Mouse (Mus musculus): ENCODE data around the gene Ern2.

Ern2 gene

DNA sequence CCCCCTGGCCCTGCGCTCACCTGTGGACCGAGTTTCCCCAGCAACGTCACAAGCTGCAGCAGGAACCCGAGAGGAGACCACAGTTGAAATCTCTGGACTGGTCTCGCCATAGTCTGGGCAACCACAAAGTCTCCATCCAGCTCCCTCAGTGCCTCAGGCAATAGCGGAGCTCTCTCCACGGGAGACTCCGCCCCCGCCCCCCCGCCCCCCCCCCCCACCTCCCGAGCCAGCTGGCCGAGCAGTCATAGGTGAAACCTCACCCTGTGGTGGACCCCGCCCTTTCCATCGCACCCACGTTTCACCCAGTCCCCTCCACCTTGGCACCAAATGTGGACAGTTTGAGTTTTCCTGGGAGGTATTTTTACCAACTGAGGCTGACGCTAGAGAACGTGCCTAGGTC, at the start of gene Ern2:
Gene Ern2, minus strand, starts transcription at position 165 of the 400 bp plus-strand sequence.
- DNase-seq (ENCODE audit: low spot score in 2 of 2), result no peak

DNA sequence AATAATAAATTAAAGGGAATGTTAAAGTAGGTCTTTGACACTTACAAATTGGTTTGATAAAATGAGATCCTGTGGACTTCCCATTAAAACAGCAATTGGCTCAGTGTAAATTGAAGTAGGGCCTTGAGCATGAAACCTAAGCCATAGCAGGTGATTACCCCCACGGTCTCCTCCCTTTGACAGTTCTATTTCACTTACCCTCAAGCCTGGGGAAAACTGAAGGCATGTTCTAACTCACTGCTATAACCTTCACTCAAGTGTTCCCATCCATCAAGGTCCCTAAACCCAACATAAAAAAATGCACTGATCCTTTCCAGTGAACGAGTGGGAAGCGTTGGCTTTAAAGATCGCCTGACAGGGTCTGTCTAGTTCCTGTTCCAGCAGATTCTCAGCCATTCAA, 44.9 kb upstream of the Ern2 start:
- no peak for DNase-seq (ENCODE audit: low spot score in 2 of 2)

DNA sequence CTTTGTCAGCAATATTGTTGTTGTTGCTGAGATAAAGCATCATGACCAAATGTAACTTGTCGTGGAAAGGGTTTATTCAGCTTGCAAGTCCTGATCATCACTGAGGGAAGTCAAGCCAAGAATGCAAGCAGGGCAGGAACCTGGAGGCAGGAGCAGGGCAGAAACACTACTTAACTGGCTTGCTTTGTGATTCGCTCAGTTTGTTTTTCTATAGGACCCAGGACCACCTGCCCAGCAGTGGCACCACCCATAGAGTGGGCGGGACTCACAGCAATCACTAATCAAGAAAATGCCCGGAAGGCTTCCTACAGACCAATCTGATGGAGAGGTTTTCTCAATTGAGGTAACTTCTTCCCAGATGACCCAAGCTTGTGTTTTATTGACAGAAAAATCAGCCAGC, 43.9 kb upstream of the Ern2 start:
- DNase-seq (ENCODE audit: low spot score in 2 of 2), result no peak

DNA sequence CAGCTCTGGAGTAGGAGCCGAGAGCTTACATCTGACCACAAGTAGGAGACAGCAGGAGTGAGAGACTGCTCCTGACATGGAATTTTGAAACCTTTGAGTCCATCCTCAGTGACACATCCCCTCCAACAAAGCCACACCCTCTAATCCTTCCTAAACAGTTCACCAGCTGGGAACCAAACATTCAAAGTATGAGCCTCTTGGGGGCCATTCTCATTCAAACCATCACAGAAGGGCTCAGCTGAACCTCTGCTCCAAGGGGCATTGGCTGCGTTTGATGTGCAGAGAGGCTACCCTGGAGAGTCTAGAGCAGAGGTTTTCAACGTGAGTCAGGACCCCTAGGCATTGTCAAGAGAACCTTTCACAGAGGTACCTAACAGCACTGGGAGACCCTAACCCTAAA, 43.3 kb upstream of the Ern2 start:
- DNase-seq (ENCODE audit: low spot score in 2 of 2), result no peak

DNA sequence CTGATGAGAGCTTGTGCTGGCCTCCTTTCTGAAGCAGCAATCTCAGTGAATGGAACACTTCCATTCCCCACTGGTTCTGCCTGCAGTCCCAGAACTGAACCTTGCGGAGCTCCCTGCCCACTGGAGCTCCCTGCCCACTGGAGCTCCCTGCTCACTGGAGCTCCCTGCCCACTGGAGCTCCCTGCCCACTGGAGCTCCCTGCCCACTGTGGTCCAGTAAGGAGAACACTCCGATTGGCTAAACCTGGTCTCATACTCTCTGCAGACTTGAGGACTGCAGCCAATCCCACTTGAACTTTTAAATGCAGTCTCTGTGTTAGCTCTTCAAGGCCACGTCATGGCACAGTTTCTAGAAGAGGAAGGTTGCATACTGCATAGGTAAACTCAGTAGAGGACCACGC, 40.7 kb upstream of the Ern2 start:
- no peak for DNase-seq (ENCODE audit: low spot score in 2 of 2)

DNA sequence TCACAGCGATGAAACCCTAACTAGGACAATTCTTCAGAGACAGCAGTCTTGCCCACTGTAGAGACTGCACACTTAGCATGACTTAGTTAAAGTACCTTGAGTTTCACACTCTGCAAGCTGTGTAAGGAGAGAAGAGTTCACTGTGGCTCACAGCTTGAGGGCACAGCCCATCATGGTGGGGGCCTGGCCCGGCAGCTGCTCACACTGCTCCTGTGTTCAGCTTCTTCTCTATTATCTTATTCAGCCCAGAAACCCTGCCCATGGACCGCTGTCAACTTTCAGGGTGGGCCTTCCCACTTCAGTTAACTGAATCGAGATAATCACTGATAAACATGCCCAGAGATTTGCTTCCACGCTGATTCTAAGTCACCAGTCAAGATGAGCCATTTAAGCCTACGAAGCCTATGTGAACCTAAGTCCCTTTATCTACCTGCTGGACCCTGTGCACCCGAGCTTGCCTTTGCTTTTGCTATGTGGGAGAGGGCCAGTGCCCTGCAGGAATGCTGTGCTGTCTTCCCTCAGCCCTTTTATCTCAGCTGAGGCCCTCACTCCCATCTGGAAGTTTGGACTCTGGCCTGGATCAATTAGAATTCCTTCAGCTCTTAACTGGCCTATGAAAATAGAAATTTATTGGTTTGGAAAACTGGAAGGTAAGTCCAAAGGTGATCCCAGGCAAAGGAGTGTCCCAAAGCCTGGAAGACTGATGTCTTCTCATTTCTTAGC, 40.2 kb upstream of the Ern2 start:
- no peak for DNase-seq (ENCODE audit: low spot score in 2 of 2)

DNA sequence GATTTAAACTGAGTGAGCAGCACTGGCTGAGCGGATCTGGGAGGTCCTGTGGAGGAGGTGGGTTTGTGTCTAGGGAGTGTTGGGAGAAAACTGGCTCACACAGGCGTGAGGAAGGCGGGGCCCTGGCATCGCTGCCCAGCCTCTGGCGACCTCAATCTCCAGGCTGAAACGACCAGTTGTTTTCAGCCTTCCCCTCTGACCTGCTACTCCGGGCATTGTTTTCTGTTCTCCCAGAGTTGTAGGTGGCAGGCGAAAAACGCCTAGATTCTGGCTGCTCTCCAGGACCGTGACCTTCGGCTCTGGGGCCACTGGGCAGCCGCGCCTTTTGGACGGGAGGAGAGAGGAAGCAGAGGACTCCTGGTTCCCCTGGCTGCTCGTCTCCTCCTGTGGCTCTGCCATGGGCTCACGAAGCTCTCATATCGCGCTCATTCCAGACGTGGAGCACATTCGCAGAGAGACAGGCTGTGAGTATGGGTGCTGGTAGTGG, 33.4 kb upstream of the Ern2 start, which contains the start of gene Chp2:
Gene Chp2, plus strand, starts transcription at position 182 of the 487 bp plus-strand sequence.
- no peak for DNase-seq (ENCODE audit: low spot score in 2 of 2)

DNA sequence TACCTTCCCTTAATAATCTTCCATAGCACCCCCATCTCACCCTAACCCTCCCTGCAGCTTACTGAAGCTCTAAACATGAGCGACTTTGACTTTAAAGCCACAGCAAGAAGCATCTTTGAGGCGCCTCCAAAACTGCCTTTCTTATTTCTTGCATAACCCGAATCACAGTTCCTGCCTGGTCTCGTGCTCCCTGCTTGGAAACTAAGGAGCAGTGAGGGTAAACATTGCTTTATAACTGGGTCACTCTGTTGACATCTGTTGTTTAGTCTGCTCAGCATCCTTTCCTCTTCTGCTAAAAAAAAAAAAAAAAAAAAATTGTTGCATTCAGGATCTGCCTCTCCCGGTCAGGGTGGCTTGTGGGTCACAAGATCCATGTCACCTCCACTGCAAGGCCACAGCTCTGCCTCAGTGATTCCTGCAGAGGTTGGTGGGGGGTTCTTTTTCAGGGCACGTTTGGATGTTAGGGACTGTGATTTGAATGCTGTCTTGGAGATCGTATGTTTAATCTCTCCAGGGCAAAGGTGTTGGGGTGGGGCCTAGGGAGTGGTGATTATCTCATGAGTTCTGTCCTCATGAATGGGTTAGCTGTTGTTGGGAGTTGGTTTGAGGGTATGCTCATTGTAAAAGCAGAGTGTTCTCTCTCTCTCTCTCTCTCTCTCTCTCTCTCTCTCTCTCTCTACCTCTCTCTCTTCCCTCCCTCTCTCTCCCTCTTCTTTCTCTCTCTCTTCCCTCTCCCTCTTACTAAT, 22.4 kb upstream of the Ern2 start:
- no peak for DNase-seq (ENCODE audit: low spot score in 2 of 2)

DNA sequence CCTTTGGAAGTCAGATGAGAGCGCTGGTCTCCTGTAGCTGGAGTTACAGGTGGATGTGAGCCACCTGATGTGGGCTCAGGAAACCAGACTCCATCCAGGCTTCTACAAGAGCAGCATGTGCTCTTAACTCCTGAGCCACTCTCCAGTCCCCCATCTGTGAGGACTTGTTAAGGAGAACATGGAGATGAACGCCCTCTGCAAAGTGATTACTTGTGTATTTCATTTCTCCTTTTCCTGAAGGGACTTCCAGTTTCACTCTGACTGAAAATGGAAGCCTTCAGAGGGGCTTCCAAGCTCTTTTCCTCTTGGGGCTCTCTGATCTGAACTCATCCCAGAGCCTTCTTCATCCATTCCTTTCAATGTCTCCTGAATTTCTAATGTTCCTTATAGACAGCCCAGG, 20.1 kb upstream of the Ern2 start:
- no peak for DNase-seq (ENCODE audit: low spot score in 2 of 2)

DNA sequence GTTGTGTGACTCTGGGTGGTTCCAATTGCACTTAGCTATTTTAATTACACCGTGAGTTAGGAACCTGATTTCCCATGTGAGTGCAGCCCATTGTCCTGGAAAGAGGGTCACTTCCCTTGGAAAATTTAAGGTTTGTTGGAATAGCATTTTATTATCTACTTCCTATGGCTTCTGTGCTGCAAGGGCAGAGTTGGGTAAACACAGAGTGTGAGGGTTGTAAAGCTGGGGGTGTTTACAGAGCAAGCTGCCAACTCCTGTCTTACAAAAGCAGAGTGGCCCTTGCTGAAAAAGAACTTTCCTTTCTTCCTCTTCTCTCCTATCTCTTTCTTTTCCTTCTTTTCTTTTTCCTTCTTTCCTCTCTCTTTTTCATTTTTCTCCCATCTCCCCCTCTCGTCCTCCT, 17.9 kb upstream of the Ern2 start:
- DNase-seq (ENCODE audit: low spot score in 2 of 2), result no peak

DNA sequence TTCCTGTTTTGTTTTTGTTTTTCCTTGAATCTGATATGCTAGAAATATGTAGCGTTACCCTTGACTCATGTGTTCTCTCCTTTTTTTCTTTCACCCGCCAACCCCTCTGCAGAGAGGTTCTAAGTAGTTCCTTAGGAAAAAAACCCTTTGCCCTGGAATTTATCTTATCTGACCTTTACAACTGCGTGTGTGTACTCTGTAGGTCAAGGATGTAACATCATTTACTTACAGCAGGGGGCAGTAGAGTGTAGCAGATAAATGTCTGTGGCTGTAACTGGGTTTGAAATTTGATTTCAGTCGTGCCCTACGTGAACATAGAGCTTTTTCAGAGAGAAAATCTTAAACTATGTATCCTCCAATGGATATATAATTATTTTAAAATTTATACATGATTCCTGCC, 13.3 kb upstream of the Ern2 start:
- DNase-seq (ENCODE audit: low spot score in 2 of 2), result peak in 1 of 2 experiments; percentile 9

DNA sequence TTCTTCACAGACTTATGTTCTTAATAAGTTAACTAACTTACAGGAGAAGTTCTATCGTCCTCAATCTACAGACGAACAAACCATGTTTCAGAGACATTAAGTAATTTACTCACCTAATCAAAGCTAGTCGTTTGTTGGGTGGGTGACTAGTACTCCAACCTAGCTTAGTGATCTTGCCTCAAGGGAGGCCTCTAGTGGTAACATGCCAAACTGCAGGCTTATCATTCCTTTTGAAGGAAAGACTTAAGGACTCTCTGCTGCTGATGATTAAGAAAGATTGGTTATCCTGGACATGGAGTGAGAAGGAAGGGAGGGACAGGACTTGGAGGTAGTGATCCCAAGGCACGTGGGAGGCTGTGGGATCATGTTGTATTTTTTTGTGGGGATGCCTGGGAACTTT, 11.3 kb upstream of the Ern2 start:
- DNase-seq (ENCODE audit: low spot score in 2 of 2), result peak; percentile 14 to 44

DNA sequence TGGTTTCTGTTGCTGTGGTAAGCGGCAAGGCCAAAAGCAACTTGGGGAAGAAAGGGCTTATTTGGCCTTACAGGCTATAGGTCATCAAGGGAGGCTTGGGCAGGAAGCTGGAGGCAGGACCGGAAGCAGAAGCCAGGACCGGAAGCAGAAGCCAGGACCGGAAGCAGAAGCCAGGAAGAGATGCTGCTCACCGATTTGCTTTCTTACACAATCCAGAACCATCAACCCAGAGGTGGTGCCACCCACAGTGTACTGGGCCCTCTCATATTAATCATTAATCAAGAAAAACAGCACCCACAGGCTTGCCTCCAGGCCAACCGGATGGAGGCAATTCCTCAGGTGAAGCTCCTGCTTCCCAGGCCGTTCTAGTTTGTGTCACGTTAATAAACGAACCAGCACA, 10.8 kb upstream of the Ern2 start:
- no peak for DNase-seq (ENCODE audit: low spot score in 2 of 2)

DNA sequence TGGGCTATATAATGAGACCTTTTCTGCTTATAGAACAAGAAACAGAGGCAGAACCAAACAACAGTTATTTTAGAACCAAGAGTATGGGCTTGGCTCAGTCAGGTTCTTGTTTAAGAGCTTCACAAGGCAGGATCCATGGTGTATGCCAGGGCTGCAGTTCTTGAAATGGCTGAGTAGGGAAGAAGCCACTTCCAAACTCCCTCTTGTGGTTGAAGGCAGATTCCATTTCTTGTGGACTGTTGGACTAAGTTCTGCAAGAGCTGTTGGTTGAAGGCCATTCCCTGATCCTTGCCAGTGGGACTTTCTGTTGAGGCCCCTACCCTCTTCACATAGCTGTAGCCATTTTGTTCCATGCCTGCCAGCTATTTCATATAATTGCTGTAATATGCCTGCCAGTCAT, 7.9 kb upstream of the Ern2 start:
- no peak for DNase-seq (ENCODE audit: low spot score in 2 of 2)

DNA sequence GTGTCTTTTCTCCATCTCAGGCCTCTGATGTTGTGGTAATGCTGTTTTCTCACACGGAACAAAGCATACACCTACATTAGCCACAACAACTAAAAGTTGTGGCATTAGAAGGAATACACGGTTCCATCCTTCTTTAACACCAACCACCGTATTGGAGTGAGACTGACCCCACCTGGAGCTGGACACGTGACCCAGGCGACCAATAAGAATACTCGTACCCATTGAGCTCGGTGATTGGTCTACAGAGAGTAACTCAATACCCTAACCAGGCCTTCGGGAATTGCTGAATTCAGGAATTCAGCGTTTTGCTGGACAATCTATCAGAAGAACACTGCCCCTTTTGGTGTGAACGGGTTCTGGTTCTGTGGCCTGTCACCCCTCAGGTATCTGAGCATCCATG, 5.1 kb upstream of the Ern2 start:
- DNase-seq (ENCODE audit: low spot score in 2 of 2), result no peak

DNA sequence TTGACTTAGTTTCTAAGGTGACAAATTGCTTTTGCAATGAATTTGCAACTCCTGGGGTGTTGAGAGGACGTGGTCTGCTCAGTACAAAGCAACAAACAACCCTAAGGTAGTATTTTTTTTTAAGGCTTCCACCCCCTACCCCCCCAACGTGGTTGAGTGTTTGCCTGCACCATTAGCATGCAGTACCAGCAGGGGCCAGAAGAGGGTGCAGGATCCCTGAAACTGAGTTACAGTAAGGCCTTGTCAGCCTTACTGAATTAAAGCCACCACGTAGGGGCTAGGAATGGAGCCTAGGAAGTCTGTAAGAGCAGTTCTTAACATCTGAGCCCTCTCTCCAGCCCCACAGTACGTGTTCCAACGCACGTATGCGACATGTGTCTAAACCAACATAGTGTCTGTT, 3.5 kb upstream of the Ern2 start:
- DNase-seq (ENCODE audit: low spot score in 2 of 2), result no peak

DNA sequence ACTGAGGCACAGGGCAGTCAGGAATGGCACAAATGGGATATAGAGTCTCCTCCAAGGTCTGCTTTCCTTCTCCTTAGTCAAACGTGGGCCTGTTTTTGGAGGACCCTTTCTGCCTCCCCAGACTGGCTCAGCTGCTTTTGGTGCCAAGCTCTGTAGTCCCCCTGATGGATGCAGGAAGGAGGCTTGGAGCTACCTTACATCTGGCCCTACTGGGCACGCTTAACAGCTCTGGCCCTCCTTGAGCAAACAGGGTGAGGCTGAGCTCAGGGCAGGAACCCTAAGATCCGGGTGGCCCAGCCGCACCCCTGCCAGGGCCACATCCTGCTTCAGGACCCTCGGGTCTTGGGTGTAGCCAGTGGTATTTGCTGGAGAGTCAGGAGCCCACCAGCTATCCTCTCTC, 1.4 kb downstream of the Ern2 start:
- DNase-seq (ENCODE audit: low spot score in 2 of 2), result no peak

DNA sequence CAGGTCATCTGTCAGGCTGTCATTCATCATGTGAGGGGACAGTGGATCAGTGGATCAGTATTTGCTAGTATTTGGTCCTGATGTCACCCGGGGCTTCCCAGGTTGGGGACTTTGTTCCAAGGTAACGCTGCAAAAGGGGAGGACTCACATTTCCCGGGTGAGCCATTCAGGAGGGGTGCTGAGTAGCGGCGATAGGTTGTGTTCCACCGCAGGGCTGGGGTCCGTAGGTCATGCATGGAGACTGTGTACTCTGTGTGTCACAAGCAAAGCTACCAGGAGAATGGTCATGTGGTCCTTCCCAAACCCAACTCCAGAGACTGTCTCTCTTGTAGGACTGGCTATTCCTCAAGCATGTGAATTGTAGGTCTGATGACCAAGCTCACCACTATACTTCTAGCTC, 5.3 kb downstream of the Ern2 start:
- no peak for DNase-seq (ENCODE audit: low spot score in 2 of 2)

DNA sequence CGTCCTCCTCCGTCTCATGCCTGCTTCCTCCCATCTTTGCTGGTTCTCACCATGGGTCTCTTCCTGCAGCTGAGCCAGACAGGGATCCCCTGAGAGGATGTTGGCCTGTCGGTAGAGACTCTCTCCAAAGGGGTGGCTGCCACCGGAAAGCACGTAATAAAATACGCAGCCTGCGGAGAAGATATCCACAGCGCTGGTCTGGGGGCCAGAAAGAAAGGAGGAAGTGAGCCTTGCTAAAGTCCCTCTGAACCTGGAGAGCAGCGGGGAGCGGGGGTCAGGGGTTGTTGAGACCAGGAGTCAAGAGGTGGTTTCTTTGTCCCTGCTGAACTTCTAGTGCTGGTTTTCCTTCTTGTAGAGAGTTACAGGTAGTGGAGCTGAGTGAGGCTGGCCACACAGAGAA, 14.4 kb downstream of the Ern2 start:
- DNase-seq (ENCODE audit: low spot score in 2 of 2), result no peak

DNA sequence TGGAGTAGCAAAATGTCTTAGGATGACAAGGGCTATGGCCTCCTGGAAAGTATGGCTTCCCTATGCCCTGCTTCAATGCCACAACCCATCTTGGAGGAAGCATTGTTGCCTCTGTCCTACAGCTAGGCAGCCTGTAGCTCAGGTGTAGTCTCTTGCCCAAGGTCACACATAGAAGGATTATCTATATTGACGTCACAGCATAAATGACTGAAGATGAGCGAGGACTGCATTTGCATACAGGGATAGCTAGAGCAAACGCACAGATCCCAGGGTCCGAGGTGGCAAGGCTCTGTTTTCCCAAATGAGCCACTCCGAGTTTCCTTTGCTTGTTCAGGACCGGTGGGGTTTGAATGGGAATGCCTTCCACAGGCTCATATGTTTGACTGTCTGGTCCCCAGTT, 15.3 kb downstream of the Ern2 start:
- DNase-seq (ENCODE audit: low spot score in 2 of 2), result no peak

DNA sequence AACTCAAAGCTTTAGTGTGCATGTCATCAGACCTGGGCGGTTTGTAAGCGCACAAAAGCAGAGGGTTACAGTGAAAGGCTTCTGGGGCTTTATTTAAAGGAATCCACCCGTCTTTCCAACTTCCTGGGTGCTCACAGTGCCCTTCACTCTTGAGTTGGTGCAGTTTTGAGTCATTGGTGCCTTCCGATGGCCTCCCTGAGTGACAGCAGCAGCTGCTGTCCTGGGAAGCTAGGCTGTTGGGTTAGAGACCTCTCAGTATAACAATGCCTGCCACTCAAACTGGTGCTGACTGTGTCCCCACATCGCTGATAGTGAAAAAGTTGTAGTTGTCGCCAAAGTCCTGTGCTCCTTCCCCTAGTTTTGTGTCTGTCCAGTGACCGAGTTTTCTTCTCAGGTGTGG, 18.8 kb downstream of the Ern2 start:
- DNase-seq (ENCODE audit: low spot score in 2 of 2), result no peak

DNA sequence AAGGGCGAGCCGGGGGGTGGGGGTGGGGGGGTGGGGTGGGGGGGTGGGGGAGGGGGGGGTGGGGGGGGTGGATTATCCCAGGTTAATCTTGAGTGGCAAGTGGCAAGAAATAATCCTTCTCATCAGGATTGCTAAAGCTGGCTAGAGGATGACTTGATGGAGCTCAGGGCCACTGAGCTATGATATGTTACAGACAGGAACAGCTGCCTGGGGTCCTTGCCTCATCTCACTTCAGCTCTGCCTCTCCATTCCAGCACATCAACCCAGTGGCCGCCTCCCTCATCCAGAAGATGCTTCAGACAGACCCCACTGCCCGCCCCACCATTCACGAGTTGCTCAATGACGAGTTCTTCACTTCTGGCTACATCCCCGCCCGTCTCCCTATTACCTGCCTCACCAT, 22.2 kb downstream of the Ern2 start:
- DNase-seq (ENCODE audit: low spot score in 2 of 2), result no peak

DNA sequence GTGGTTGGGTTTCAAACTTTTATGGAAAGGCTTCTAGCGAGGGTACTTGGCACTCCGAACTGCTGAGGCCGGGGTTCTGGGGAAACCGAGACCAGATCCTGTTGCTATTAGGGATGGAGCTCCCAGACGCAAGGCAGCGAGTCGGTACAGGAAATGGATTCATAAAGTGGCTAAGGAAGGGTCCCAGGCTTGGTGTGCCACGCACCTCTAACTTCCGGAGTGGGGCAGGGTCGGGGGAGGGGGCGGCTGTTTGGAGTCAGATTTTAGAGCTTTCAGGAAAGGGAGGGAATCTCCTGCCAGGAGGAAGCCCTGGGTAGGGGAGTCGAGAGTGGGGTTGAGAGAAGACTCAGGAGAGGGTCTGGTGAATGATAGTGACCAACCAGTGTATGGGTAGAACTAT, 26.0 kb downstream of the Ern2 start:
- no peak for DNase-seq (ENCODE audit: low spot score in 2 of 2)
